Mouse (Mus musculus): ENCODE measurements around the gene Fastkd1.
"Not testable (repeated sequence)": the region's sequence is repeated elsewhere in the genome, so short reads cannot be mapped to it uniquely, and the experiment has no call there.

Gene Fastkd1

GRCm38 (mm10) chr2:69712981-69713625, at the start of gene Fastkd1:
Fastkd1 (minus strand) TSS chr2:69713516.
- DNase-seq (ENCODE audit: extremely low spot score), result peak; percentile 85

GRCm38 (mm10) chr2:69760980-69761379, 47.7 kb upstream of the Fastkd1 start:
- DNase-seq (ENCODE audit: extremely low spot score), result no peak

- DNase-seq (ENCODE audit: extremely low spot score), result no peak
Observed at GRCm38 (mm10) chr2:69745091-69745490, 31.8 kb upstream of the Fastkd1 start.

- no peak for DNase-seq (ENCODE audit: extremely low spot score)
Observed at GRCm38 (mm10) chr2:69723519-69723825, 10.2 kb upstream of the Fastkd1 start.

- peak; percentile 97 for DNase-seq (ENCODE audit: extremely low spot score)
Observed at GRCm38 (mm10) chr2:69722650-69723518, 9.6 kb upstream of the Fastkd1 start.

GRCm38 (mm10) chr2:69722273-69722649, 8.9 kb upstream of the Fastkd1 start, which contains the start of gene Ppig:
Ppig (plus strand) TSS chr2:69722545.
- no peak for DNase-seq (ENCODE audit: extremely low spot score)

- no peak for DNase-seq (ENCODE audit: extremely low spot score)
Observed at GRCm38 (mm10) chr2:69719121-69719520, 5.8 kb upstream of the Fastkd1 start.

GRCm38 (mm10) chr2:69716483-69716882, 3.2 kb upstream of the Fastkd1 start:
- DNase-seq (ENCODE audit: extremely low spot score), result no peak

GRCm38 (mm10) chr2:69714126-69714525, 810 bp upstream of the Fastkd1 start:
- DNase-seq (ENCODE audit: extremely low spot score), result no peak

GRCm38 (mm10) chr2:69713626-69714014, 304 bp upstream of the Fastkd1 start:
- no peak for DNase-seq (ENCODE audit: extremely low spot score)

GRCm38 (mm10) chr2:69712171-69712570, 1.1 kb downstream of the Fastkd1 start:
- no peak for DNase-seq (ENCODE audit: extremely low spot score)

- DNase-seq (ENCODE audit: extremely low spot score), result no peak
Observed at GRCm38 (mm10) chr2:69700446-69700845, 12.9 kb downstream of the Fastkd1 start.

GRCm38 (mm10) chr2:69693501-69693900, 19.8 kb downstream of the Fastkd1 start:
- no peak for DNase-seq (ENCODE audit: extremely low spot score)

- no peak for DNase-seq (ENCODE audit: extremely low spot score)
Observed at GRCm38 (mm10) chr2:69690843-69691242, 22.5 kb downstream of the Fastkd1 start.

GRCm38 (mm10) chr2:69690214-69690613, 23.1 kb downstream of the Fastkd1 start:
- no peak for DNase-seq (ENCODE audit: extremely low spot score)

GRCm38 (mm10) chr2:69684488-69684887, 28.8 kb downstream of the Fastkd1 start:
- DNase-seq (ENCODE audit: extremely low spot score), result no peak

GRCm38 (mm10) chr2:69683036-69683805, 30.1 kb downstream of the Fastkd1 start:
- DNase-seq (ENCODE audit: extremely low spot score), result peak; percentile 34

- DNase-seq (ENCODE audit: extremely low spot score), result no peak
Observed at GRCm38 (mm10) chr2:69681931-69682330, 31.4 kb downstream of the Fastkd1 start.

- DNase-seq (ENCODE audit: extremely low spot score), result no peak
Observed at GRCm38 (mm10) chr2:69679990-69680389, 33.3 kb downstream of the Fastkd1 start.

- DNase-seq (ENCODE audit: extremely low spot score), result not testable (repeated sequence)
Observed at GRCm38 (mm10) chr2:69677215-69677614, 36.1 kb downstream of the Fastkd1 start.

- DNase-seq (ENCODE audit: extremely low spot score), result no peak
Observed at GRCm38 (mm10) chr2:69676713-69677112, 36.6 kb downstream of the Fastkd1 start.

GRCm38 (mm10) chr2:69675266-69675665, 38.0 kb downstream of the Fastkd1 start:
- DNase-seq (ENCODE audit: extremely low spot score), result no peak
